ENCODE assay signal across 8 mouse cellular contexts in the genomic region with DNA sequence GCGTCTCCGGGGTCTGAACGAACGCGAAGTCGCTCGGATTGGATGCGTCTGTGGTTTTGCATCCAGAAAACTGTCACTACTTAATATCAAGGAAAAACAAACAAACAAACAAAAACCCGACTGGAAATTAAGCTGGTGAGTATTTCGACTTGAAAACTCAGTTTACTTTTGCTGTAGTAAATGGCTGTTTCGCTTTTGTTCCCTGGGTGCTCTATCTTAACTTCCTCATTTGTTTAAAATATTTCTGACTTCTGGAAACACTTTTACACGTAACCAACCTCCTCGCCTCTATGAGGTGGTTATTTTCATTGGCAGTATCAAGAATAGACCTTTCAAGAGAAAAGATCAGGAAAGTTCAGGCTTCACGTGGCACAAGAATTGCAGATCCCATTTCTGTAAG. TPM values are rescaled to one million over a fixed set of nuclear protein-coding genes. Genes with fewer than 3 reads are reported as not detected.
DNase-seq lines count a peak whose midpoint lies in the region; ATAC-seq and TF ChIP-seq lines count a peak whose summit lies in the region.

No protein-coding gene starts in this region.

- H3K79me3 ChIP-seq in C2C12 (ENCODE audit: low read depth): peaks cover 50% of the 10 kb centered on the region

- H3K79me2 ChIP-seq in C2C12 (ENCODE audit: control insufficient read depth, insufficient read depth): peaks cover 80% of the 10 kb centered on the region

- no peak for TF ChIP-seq CTCF in C2C12 (IDR thresholded peaks at IDR 0.05; ENCODE audit: control insufficient read depth, insufficient read depth, insufficient read length)

- H3K9ac ChIP-seq in forebrain, embryonic 14.5 days (ENCODE audit: low read length): peak overlapping the region; percentile 93
- H3K9ac ChIP-seq in liver, embryonic 16.5 days (ENCODE audit: low read depth, low read length): peak overlapping the region; percentile 96

- H3K27me3 ChIP-seq in heart, embryonic 10.5 days (ENCODE audit: insufficient read depth, poor library complexity, severe bottlenecking): no peaks in the 10 kb centered on the region
- no peaks in the 10 kb centered on the region for H3K27me3 ChIP-seq in C2C12 (ENCODE audit: control insufficient read depth, insufficient read depth, insufficient read length)
- H3K27me3 ChIP-seq in forebrain, embryonic 14.5 days (replicated peaks; ENCODE audit: control insufficient read depth, insufficient read depth, low read length): no peaks in the 10 kb centered on the region
- no peaks in the 10 kb centered on the region for H3K27me3 ChIP-seq in liver, embryonic 16.5 days (ENCODE audit: control insufficient read depth, insufficient read depth, low read depth, low read length)

- 5% methylated on average over 14 of the region's 14 CpGs for WGBS in heart, embryonic 10.5 days
- 7% methylated on average over 14 of the region's 14 CpGs for WGBS in forebrain, embryonic 14.5 days
- under 1% methylated on average over 14 of the region's 14 CpGs for WGBS in liver, embryonic 16.5 days (ENCODE audit: insufficient replicate concordance)

- ATAC-seq in forebrain, embryonic 14.5 days: no peak
- no peak for ATAC-seq in liver, embryonic 16.5 days (ENCODE audit: low read depth)

- H3ac ChIP-seq in C2C12 (ENCODE audit: control insufficient read depth, insufficient read length, low read depth): peak overlapping the region; percentile 89

- peaks cover 30% of the 10 kb centered on the region for H3K36me3 ChIP-seq in heart, embryonic 10.5 days
- H3K36me3 ChIP-seq in C2C12 (ENCODE audit: control insufficient read depth, insufficient read depth): peaks cover 48% of the 10 kb centered on the region
- H3K36me3 ChIP-seq in forebrain, embryonic 14.5 days (ENCODE audit: control insufficient read depth, insufficient read depth, low read length): peaks cover 22% of the 10 kb centered on the region
- H3K36me3 ChIP-seq in liver, embryonic 16.5 days (ENCODE audit: control insufficient read depth, insufficient read depth): peaks cover 13% of the 10 kb centered on the region

- no peak for DNase-seq in heart, embryonic 10.5 days (ENCODE audit: low spot score)
- DNase-seq in heart, adult 9 months (ENCODE audit: low spot score in 2 of 2): no peak
- DNase-seq in forebrain, embryonic 14.5 days (ENCODE audit: low spot score): no peak
- no peak for DNase-seq in adrenal gland, postnatal 4 days (ENCODE audit: low spot score in 2 of 2)
- no peak for DNase-seq in cerebellum, postnatal 4 days (ENCODE audit: low spot score in 2 of 2)
- no peak for DNase-seq in c-Kit-positive CD71-positive TER-119-positive erythroid progenitor cells, embryonic 14.5 days (ENCODE audit: low spot score)

- peak overlapping the region; percentile 65 for H3K4me2 ChIP-seq in forebrain, embryonic 14.5 days (ENCODE audit: low read length)
- H3K4me2 ChIP-seq in liver, embryonic 16.5 days (ENCODE audit: low read depth, low read length): peak overlapping the region; percentile 84

- peak overlapping the region; percentile 98 for H3K4me3 ChIP-seq in heart, embryonic 10.5 days
- H3K4me3 ChIP-seq in C2C12 (ENCODE audit: insufficient read depth, poor library complexity, severe bottlenecking): peak overlapping the region; percentile 56
- peak overlapping the region; percentile 94 for H3K4me3 ChIP-seq in forebrain, embryonic 14.5 days (ENCODE audit: low read depth, low read length)
- peak overlapping the region; percentile 98 for H3K4me3 ChIP-seq in liver, embryonic 16.5 days (ENCODE audit: low read depth, low read length)

- H3K4me1 ChIP-seq in heart, embryonic 10.5 days: peaks cover 7% of the 10 kb centered on the region; the same call in 1 of the 2 replicates
- peaks cover 17% of the 10 kb centered on the region for H3K4me1 ChIP-seq in forebrain, embryonic 14.5 days (ENCODE audit: control insufficient read depth, insufficient read depth, low read length)
- peaks cover 14% of the 10 kb centered on the region for H3K4me1 ChIP-seq in liver, embryonic 16.5 days (ENCODE audit: control insufficient read depth, low read depth, low read length)

- H3K9me3 ChIP-seq in heart, embryonic 10.5 days: no peaks in the 10 kb centered on the region
- H3K9me3 ChIP-seq in forebrain, embryonic 14.5 days (replicated peaks; ENCODE audit: control insufficient read depth, low read length): no peaks in the 10 kb centered on the region
- no peaks in the 10 kb centered on the region for H3K9me3 ChIP-seq in liver, embryonic 16.5 days (replicated peaks; ENCODE audit: control insufficient read depth, low read length)

- peak overlapping the region; percentile 98 for H3K27ac ChIP-seq in heart, embryonic 10.5 days
- no peak overlapping the region for H3K27ac ChIP-seq in forebrain, embryonic 14.5 days (ENCODE audit: low read depth, low read length)
- H3K27ac ChIP-seq in liver, embryonic 16.5 days (ENCODE audit: low read length): peak overlapping the region; percentile 99

TF ChIP-seq in C2C12, 6 proteins besides CTCF, POLR2A, EP300 and RAD21:
- TF ChIP-seq MAX (IDR thresholded peaks at IDR 0.05) (no peak), MYOG (IDR thresholded peaks at IDR 0.05; ENCODE audit: control insufficient read depth, extremely low read depth, insufficient read length) (no peak), USF1 (IDR thresholded peaks at IDR 0.05; ENCODE audit: low read depth) (no peak)

RNA-seq across cellular contexts. Expression of a gene that starts 1.1 kb away (rescaled TPM):
- 63.7 and 67.6 TPM in 2 replicates for polyA plus RNA-seq in heart, embryonic 10.5 days (2016; fragmentation: Nextera tagmentation; extraction: Ambion mirVana)
- 21.9 TPM for polyA plus RNA-seq in C2C12 (2012; fragmentation: generic; extraction: Trizol)
- 79.1 and 104 TPM in 2 replicates for polyA plus RNA-seq in forebrain, embryonic 14.5 days (2014; fragmentation: Nextera tagmentation; extraction: Ambion mirVana)
- polyA plus RNA-seq in liver, embryonic 16.5 days (2015; fragmentation: Nextera tagmentation; extraction: Ambion mirVana): 22.7 and 25.9 TPM in 2 replicates
- total RNA-seq in adrenal gland, postnatal 4 days (2021): 100 to 1,000 TPM; 132 TPM

RNA-seq across cellular contexts. Expression of a gene that starts 1.4 kb away (rescaled TPM):
- 6.6 and 7.0 TPM in 2 replicates for polyA plus RNA-seq in heart, embryonic 10.5 days (2016; fragmentation: Nextera tagmentation; extraction: Ambion mirVana)
- polyA plus RNA-seq in C2C12 (2012; fragmentation: generic; extraction: Trizol): 1.1 TPM
- 6.5 and 7.8 TPM in 2 replicates for polyA plus RNA-seq in forebrain, embryonic 14.5 days (2014; fragmentation: Nextera tagmentation; extraction: Ambion mirVana)
- polyA plus RNA-seq in liver, embryonic 16.5 days (2015; fragmentation: Nextera tagmentation; extraction: Ambion mirVana): 2.6 and 3.0 TPM in 2 replicates
- total RNA-seq in adrenal gland, postnatal 4 days (2021): 10 to 100 TPM; 21.4 to 21.5 TPM
